Mouse (Mus musculus) neural tube, embryonic 15.5 days (tissue): ENCODE measurements around the gene Ndel1. TPM values are rescaled to one million over a fixed set of nuclear protein-coding genes. Genes with fewer than 3 reads are reported as not detected.

Source experiments
- ATAC-seq: fragments of 200-750 bp; cut with Nextera tagmentation; 2 replicates; pipeline ENCODE4 v1.8.0; 2017; ENCODE audit warnings: mild to moderate bottlenecking, moderate TSS enrichment, moderate library complexity; ENCODE audit not compliant: low FRiP score
- H3K27ac ChIP-seq: fragments of 300-500 bp; sonication (generic); replicated peaks from 2 replicates; pipeline ENCODE4 v1.5.1; 2015; ENCODE audit warnings: mild to moderate bottlenecking, inconsistent platforms
- H3K27me3 ChIP-seq: fragments of 300-500 bp; sonication (generic); replicated peaks from 2 replicates; pipeline ENCODE4 v1.6.1; 2015; ENCODE audit warnings: inconsistent platforms
- H3K36me3 ChIP-seq: fragments of 300-500 bp; sonication (generic); 2 replicates; pipeline ENCODE4 v1.6.1; 2015; ENCODE audit warnings: inconsistent platforms
- H3K4me1 ChIP-seq: fragments of 300-500 bp; sonication (generic); 2 replicates; pipeline ENCODE4 v1.6.1; 2015; ENCODE audit warnings: inconsistent platforms
- H3K4me2 ChIP-seq: fragments of 300-500 bp; sonication (generic); 2 replicates; pipeline ENCODE4 v1.6.1; 2015; ENCODE audit warnings: inconsistent platforms, mild to moderate bottlenecking, moderate library complexity
- H3K4me3 ChIP-seq: fragments of 300-500 bp; sonication (generic); replicated peaks from 2 replicates; pipeline ENCODE4 v1.5.1; 2015; ENCODE audit warnings: mild to moderate bottlenecking, inconsistent platforms
- H3K9ac ChIP-seq: fragments of 300-500 bp; sonication (generic); replicated peaks from 2 replicates; pipeline ENCODE4 v1.6.1; 2015; ENCODE audit warnings: mild to moderate bottlenecking, inconsistent platforms
- H3K9me3 ChIP-seq: fragments of 300-500 bp; sonication (generic); replicated peaks from 2 replicates; pipeline ENCODE4 v1.6.1; 2016; ENCODE audit warnings: inconsistent platforms
- WGBS: fragments of 180-500 bp; shearing (Covaris S2); methylation state at CpG from one replicate; pipeline ENCODE4 v1.1.7; 2015; ENCODE audit warnings: mixed read lengths; 5-methylcytosine and 5-hydroxymethylcytosine counted together
- polyA plus RNA-seq: library from polyadenylated mRNA; unstranded; fragments of >200 nt; fragmentation: Nextera tagmentation; extraction: Ambion mirVana; gene quantifications from 2 replicates; pipeline ENCODE4 v1.2.1, GENCODE M21; 2015

Ndel1 gene
- polyA plus RNA-seq, 1 experiment from 2014 or later = 115 TPM

DNA sequence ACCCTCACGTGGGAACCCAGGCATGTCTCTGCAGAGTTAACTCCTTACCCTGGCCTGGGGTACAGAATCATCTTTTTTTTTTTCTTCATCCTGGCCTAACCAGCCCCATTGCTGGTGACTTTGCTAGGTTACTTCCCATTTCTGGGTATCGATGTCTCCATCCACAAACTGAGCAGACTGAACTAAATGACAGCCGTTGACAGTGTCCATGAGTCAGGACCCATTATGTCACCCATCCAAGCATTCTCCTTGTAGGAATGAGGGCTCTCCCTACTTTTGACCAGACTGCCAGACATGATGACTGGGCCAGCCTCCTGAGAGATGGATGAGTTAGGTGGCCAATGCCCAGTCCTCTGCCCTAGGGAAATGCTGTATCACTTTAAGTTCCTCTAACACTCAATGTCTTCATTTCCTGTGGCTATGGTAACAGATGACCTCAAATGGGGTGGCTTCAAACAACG, 8.0 kb downstream of the Ndel1 start:
- 83% methylated on average over 4 of the region's 4 CpGs for WGBS
- Histone ChIP-seq H3K4me2 (no peak overlapping the region), H3K9ac (no peak overlapping the region), H3K9me3 (no peaks in the 10 kb centered on the region), H3K36me3 (no peaks in the 10 kb centered on the region), H3K27ac (no peak overlapping the region), H3K27me3 (no peaks in the 10 kb centered on the region), H3K4me1 (no peaks in the 10 kb centered on the region), H3K4me3 (no peak overlapping the region)
- ATAC-seq = no peak

GRCm38 (mm10) chr11:68862260-68862659, 9.4 kb downstream of the Ndel1 start:
- no peaks in the 10 kb centered on the region for H3K36me3 ChIP-seq
- ATAC-seq = no peak
- H3K4me3 ChIP-seq = no peak overlapping the region
- WGBS = 86% methylated on average over 2 of the region's 2 CpGs
- no peaks in the 10 kb centered on the region for H3K27me3 ChIP-seq
- no peak overlapping the region for H3K4me2 ChIP-seq
- no peak overlapping the region for H3K27ac ChIP-seq
- H3K9ac ChIP-seq = no peak overlapping the region
- no peaks in the 10 kb centered on the region for H3K4me1 ChIP-seq
- H3K9me3 ChIP-seq = no peaks in the 10 kb centered on the region

DNA sequence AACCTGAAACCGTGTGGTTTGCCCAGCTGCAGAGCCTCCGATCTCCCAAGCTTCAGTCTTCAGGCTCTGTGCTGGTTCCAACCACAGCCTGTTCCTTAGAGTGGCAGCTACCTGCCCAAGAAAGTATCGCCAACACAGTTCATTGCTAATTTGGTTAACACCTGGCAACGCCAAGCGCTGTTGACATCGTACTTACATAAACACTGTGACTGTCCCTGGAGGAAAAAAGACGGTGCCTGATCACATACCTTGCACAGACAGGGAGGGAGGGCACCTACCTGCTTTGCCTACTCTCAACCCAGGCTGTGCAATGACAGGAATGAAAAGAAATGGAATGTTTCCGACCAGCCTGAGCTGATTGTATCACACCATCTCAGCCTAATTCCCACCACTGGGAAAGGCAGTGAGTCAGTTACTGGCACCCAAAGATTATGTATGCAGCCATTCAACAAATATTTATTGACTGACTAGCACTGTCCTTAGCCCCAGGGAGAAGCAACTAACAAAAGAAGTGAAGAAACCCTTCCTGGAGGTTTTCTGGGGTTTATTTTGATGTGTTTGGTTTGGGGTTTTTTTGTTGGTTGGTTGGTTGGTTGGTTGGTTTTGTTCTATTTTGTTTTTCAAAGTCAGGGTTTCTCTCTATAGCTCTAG, 11.6 kb downstream of the Ndel1 start:
- H3K4me2 ChIP-seq = no peak overlapping the region
- no peaks in the 10 kb centered on the region for H3K36me3 ChIP-seq
- H3K9ac ChIP-seq = no peak overlapping the region
- no peak overlapping the region for H3K4me3 ChIP-seq
- H3K4me1 ChIP-seq = no peaks in the 10 kb centered on the region
- 87% methylated on average over 8 of the region's 8 CpGs for WGBS
- no peak overlapping the region for H3K27ac ChIP-seq
- no peak for ATAC-seq
- H3K9me3 ChIP-seq = no peaks in the 10 kb centered on the region
- 0 out of 2 replicates have a peak, but pooled peaks cover 2% of the 10 kb centered on the region for H3K27me3 ChIP-seq

DNA sequence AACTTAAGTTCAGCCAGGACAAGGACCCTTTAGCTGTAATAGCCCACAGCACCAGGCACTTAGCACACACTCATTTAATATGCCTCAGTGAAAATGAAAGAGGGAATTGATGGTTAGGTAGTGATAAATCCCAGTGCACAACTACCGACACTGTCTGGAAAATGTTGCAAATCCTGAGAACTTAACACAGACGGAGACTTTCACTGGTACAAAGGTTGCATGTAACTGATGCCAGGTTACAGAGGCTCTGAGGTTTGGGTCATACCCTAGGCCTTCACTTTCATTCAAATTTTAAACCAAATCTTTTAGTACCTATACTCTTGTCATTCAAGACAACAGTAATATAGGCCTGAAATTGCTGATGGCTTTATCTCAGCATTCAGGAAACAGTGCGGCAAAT, 14.3 kb downstream of the Ndel1 start:
- peaks cover 12% of the 10 kb centered on the region for H3K4me1 ChIP-seq
- H3K9me3 ChIP-seq = no peaks in the 10 kb centered on the region
- no peak overlapping the region for H3K9ac ChIP-seq
- H3K36me3 ChIP-seq = no peaks in the 10 kb centered on the region
- H3K27me3 ChIP-seq = peaks cover 6% of the 10 kb centered on the region; the same call in 1 of the 2 replicates
- H3K4me2 ChIP-seq = no peak overlapping the region
- H3K4me3 ChIP-seq = no peak overlapping the region
- no peak for ATAC-seq
- no peak overlapping the region for H3K27ac ChIP-seq
- 84% methylated on average over 3 of the region's 3 CpGs for WGBS

DNA sequence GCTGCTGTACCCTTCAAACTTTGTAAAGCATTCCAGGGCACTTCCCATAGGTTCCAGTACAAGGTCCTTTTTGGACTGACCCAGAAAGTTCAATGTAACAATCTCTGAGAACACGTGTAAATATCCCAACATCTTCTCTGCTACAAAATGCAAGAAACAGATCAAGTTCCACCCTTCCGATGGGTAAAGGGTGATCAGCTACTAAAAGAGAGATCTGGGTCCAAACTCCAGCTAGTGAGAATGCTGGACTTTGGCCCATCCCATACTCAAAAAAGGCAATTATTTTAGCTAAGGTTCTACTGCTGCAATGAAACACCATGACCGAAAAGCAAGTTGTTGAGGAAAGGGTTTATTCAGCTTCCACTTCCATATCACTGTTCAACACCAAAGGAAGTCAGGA, 17.0 kb downstream of the Ndel1 start:
- Histone ChIP-seq H3K4me2 (no peak overlapping the region), H3K36me3 (no peaks in the 10 kb centered on the region), H3K4me3 (no peak overlapping the region), H3K9ac (no peak overlapping the region), H3K27ac (no peak overlapping the region), H3K9me3 (no peaks in the 10 kb centered on the region), H3K27me3 (peaks cover 6% of the 10 kb centered on the region; the same call in 1 of the 2 replicates), H3K4me1 (peaks cover 37% of the 10 kb centered on the region)
- 87% methylated on average over 3 of the region's 3 CpGs for WGBS
- no peak for ATAC-seq

- no peak for ATAC-seq
Observed at GRCm38 (mm10) chr11:68853611-68854401, 17.9 kb downstream of the Ndel1 start.

GRCm38 (mm10) chr11:68852932-68853409, 18.7 kb downstream of the Ndel1 start:
- peak; percentile 99 for ATAC-seq
- peak overlapping the region; percentile 75 for H3K4me2 ChIP-seq
- WGBS = under 1% methylated on average over 42 of the region's 42 CpGs

More at GRCm38 (mm10) chr11:68853611-68854401, 17.9 kb downstream of the Ndel1 start:
- 49% methylated on average over 14 of the region's 14 CpGs for WGBS
- H3K4me1 ChIP-seq = peaks cover 39% of the 10 kb centered on the region
- peak overlapping the region; percentile 52 for H3K9ac ChIP-seq
- H3K4me2 ChIP-seq = peak overlapping the region; percentile 75
- peak overlapping the region; percentile 85 for H3K27ac ChIP-seq
- H3K27me3 ChIP-seq = peaks cover 6% of the 10 kb centered on the region; the same call in 1 of the 2 replicates
- H3K4me3 ChIP-seq = peak overlapping the region; percentile 99
- H3K9me3 ChIP-seq = no peaks in the 10 kb centered on the region
- no peaks in the 10 kb centered on the region for H3K36me3 ChIP-seq

DNA sequence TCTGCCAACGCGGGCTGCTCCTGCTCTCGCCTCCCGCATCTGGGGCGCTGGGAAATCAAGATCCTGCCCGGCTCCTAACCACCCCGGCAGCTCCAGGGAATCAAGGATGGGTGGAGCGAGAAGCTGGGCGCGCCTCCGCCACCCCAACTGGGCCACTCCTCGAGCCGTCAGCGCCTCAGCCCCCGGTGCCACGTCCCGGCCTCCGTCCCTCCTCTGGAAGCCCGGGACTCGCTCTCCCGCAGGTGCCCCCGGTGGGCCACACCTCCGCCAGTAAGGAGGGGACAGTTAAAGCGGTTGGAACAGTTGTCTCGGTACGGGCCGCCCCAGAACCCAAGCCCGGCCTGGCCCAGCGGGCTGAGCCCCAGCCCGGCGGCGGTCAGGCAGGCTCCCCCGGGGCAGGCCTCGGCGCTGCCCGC, 19.2 kb downstream of the Ndel1 start:
- peaks cover 6% of the 10 kb centered on the region; the same call in 1 of the 2 replicates for H3K27me3 ChIP-seq
- H3K27ac ChIP-seq = peak overlapping the region; percentile 98
- WGBS = under 1% methylated on average over 36 of the region's 36 CpGs
- ATAC-seq = peak; percentile 65
- H3K36me3 ChIP-seq = no peaks in the 10 kb centered on the region
- peak overlapping the region; percentile 97 for H3K9ac ChIP-seq
- H3K4me1 ChIP-seq = peaks cover 39% of the 10 kb centered on the region
- peak overlapping the region; percentile 99 for H3K4me3 ChIP-seq
- H3K9me3 ChIP-seq = no peaks in the 10 kb centered on the region
- peak overlapping the region; percentile 75 for H3K4me2 ChIP-seq

More at GRCm38 (mm10) chr11:68852932-68853409, 18.7 kb downstream of the Ndel1 start:
- H3K27me3 ChIP-seq = peaks cover 6% of the 10 kb centered on the region; the same call in 1 of the 2 replicates
- no peaks in the 10 kb centered on the region for H3K36me3 ChIP-seq
- H3K9me3 ChIP-seq = no peaks in the 10 kb centered on the region
- peak overlapping the region; percentile 98 for H3K27ac ChIP-seq
- peaks cover 39% of the 10 kb centered on the region for H3K4me1 ChIP-seq
- H3K4me3 ChIP-seq = peak overlapping the region; percentile 99
- peak overlapping the region; percentile 97 for H3K9ac ChIP-seq

DNA sequence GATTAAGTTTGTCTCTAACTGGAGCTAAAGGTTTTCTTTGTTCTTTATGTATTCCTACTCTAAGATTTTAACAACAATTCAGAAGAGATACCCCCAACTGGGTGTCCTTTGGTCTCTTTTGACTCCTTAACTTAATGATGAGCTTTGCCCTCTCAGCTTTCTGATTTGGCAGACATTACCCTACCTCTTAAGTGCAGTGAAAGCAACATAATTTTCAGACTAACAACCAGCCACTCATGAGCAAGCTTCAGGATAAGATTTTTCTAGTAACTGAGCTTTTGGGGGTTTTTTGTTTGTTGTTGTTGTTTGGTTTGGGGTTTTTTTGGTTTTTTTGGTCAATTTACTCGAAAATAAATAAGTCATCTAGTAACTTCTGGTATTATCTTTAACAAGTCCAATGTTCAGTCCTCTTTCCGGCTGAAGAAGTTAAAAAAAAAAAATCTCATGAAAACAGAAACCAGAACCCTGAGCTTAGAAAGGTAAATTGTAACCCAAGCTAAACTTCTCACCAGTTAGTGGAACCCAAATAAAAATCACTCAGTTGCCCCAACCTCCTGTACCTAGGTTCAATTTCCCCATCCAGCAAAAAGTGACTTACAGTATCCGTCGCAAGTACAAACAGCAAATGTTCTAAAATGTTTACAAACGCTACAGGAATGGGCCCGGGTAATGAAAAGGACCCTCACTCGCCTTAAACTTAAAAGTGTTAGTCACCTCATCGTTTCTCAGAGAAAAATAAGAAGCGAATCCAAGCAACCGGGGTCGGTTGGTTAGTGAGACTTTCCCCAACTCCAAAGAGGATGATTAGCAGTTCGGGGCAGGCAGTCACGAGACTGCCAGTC, 19.8 kb downstream of the Ndel1 start:
- H3K4me1 ChIP-seq = peaks cover 39% of the 10 kb centered on the region
- H3K27ac ChIP-seq = peak overlapping the region; percentile 98
- peak overlapping the region; percentile 97 for H3K9ac ChIP-seq
- H3K27me3 ChIP-seq = peaks cover 6% of the 10 kb centered on the region; the same call in 1 of the 2 replicates
- no peaks in the 10 kb centered on the region for H3K36me3 ChIP-seq
- no peak for ATAC-seq
- peak overlapping the region; percentile 75 for H3K4me2 ChIP-seq
- 5% methylated on average over 13 of the region's 13 CpGs for WGBS
- H3K4me3 ChIP-seq = peak overlapping the region; percentile 99
- no peaks in the 10 kb centered on the region for H3K9me3 ChIP-seq

DNA sequence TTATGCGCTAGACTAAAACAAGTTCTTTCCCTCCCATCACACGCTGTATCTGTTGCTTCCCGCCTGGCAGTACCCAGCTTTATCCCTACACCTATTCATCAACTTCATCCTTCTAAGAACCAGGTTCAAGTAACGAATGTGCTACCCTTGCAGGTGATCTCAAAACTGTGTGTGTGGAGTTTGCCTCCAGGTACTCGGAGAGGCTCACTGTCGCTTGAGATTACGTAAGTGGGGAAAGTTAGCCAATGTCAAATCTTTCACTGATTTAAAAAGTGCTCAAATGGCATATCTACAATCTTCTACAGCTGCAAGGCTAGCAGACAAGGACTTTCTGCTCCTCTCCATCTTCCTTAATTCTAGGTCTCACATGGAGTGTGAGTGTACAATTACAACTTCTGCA, 20.8 kb downstream of the Ndel1 start:
- Histone ChIP-seq H3K4me3 (no peak overlapping the region), H3K27ac (no peak overlapping the region), H3K27me3 (peaks cover 6% of the 10 kb centered on the region; the same call in 1 of the 2 replicates), H3K9ac (no peak overlapping the region), H3K4me1 (peaks cover 42% of the 10 kb centered on the region), H3K9me3 (no peaks in the 10 kb centered on the region), H3K36me3 (no peaks in the 10 kb centered on the region), H3K4me2 (peak overlapping the region; percentile 15)
- 88% methylated on average over 7 of the region's 7 CpGs for WGBS
- no peak for ATAC-seq

GRCm38 (mm10) chr11:68839606-68840005, 32.1 kb downstream of the Ndel1 start:
- ATAC-seq = no peak
- 76% methylated on average over 5 of the region's 5 CpGs for WGBS
- peaks cover 54% of the 10 kb centered on the region for H3K36me3 ChIP-seq

More at GRCm38 (mm10) chr11:68839606-68840005, 32.1 kb downstream of the Ndel1 start:
- no peaks in the 10 kb centered on the region for H3K9me3 ChIP-seq
- H3K27me3 ChIP-seq = no peaks in the 10 kb centered on the region
- H3K4me3 ChIP-seq = no peak overlapping the region
- H3K4me2 ChIP-seq = no peak overlapping the region
- H3K27ac ChIP-seq = no peak overlapping the region
- no peaks in the 10 kb centered on the region for H3K4me1 ChIP-seq
- no peak overlapping the region for H3K9ac ChIP-seq
